Mouse (Mus musculus): ENCODE measurements around the gene Gm14569. TPM values are rescaled to one million over a fixed set of nuclear protein-coding genes. Genes with fewer than 3 reads are reported as not detected.
A peak's percentile ranks its signal among the peaks of the same experiment; 100 is the strongest.

Gene Gm14569
- total RNA-seq (2014; fragmentation: Nextera tagmentation) (not detected in 2 replicates), total RNA-seq (2017) (not detected in 2 replicates)

- ATAC-seq (replicated peaks; ENCODE audit: poor library complexity, severe bottlenecking), result no peak
These were observed at the start of gene Gm14569 for GRCm38 (mm10) chrX:36491730-36492129. TSS of gene Gm14569 (minus strand) at chrX:36491830.

GRCm38 (mm10) chrX:36534514-36534913 lies 42.9 kb upstream of the Gm14569 start:
- ATAC-seq (replicated peaks; ENCODE audit: poor library complexity, severe bottlenecking), result peak; percentile 81

- ATAC-seq (replicated peaks; ENCODE audit: poor library complexity, severe bottlenecking), result no peak
These were observed 42.1 kb upstream of the Gm14569 start for GRCm38 (mm10) chrX:36533744-36534143.

GRCm38 (mm10) chrX:36530251-36530650 lies 38.6 kb upstream of the Gm14569 start:
- no peak for ATAC-seq (replicated peaks; ENCODE audit: poor library complexity, severe bottlenecking)

- no peak for ATAC-seq (replicated peaks; ENCODE audit: poor library complexity, severe bottlenecking)
These were observed 32.1 kb upstream of the Gm14569 start for GRCm38 (mm10) chrX:36523729-36524128.

- ATAC-seq (replicated peaks; ENCODE audit: poor library complexity, severe bottlenecking), result no peak
These were observed 22.1 kb upstream of the Gm14569 start for GRCm38 (mm10) chrX:36513726-36514125.

- ATAC-seq (replicated peaks; ENCODE audit: poor library complexity, severe bottlenecking), result no peak
These were observed 21.6 kb upstream of the Gm14569 start for GRCm38 (mm10) chrX:36513231-36513630.

GRCm38 (mm10) chrX:36506863-36507262 lies 15.2 kb upstream of the Gm14569 start:
- no peak for ATAC-seq (replicated peaks; ENCODE audit: poor library complexity, severe bottlenecking)

GRCm38 (mm10) chrX:36489506-36489905 lies 2.1 kb downstream of the Gm14569 start:
- no peak; the same call in 1 of the 2 replicates for ATAC-seq (replicated peaks; ENCODE audit: poor library complexity, severe bottlenecking)

GRCm38 (mm10) chrX:36487996-36488395 lies 3.6 kb downstream of the Gm14569 start:
- ATAC-seq (replicated peaks; ENCODE audit: poor library complexity, severe bottlenecking), result peak; percentile 40; the same call in 1 of the 2 replicates

- no peak; the same call in 1 of the 2 replicates for ATAC-seq (replicated peaks; ENCODE audit: poor library complexity, severe bottlenecking)
These were observed 16.8 kb downstream of the Gm14569 start for GRCm38 (mm10) chrX:36474873-36475272.

GRCm38 (mm10) chrX:36474103-36474751 lies 17.4 kb downstream of the Gm14569 start:
- ATAC-seq (replicated peaks; ENCODE audit: poor library complexity, severe bottlenecking), result no peak; the same call in 1 of the 2 replicates

GRCm38 (mm10) chrX:36456031-36456430 lies 35.6 kb downstream of the Gm14569 start:
- ATAC-seq (replicated peaks; ENCODE audit: poor library complexity, severe bottlenecking), result no peak

- ATAC-seq (replicated peaks; ENCODE audit: poor library complexity, severe bottlenecking), result no peak
These were observed 53.7 kb downstream of the Gm14569 start for GRCm38 (mm10) chrX:36437932-36438331.

- ATAC-seq (replicated peaks; ENCODE audit: poor library complexity, severe bottlenecking), result no peak
These were observed 56.6 kb downstream of the Gm14569 start for GRCm38 (mm10) chrX:36434993-36435392.

- no peak for ATAC-seq (replicated peaks; ENCODE audit: poor library complexity, severe bottlenecking)
These were observed 72.5 kb downstream of the Gm14569 start for GRCm38 (mm10) chrX:36419153-36419552.

- ATAC-seq (replicated peaks; ENCODE audit: poor library complexity, severe bottlenecking), result peak; percentile 55; the same call in 1 of the 2 replicates
These were observed 89.3 kb downstream of the Gm14569 start for GRCm38 (mm10) chrX:36402316-36402715.

- ATAC-seq (replicated peaks; ENCODE audit: poor library complexity, severe bottlenecking), result no peak
These were observed 90.7 kb downstream of the Gm14569 start, which contains the start of gene Gm6268 for GRCm38 (mm10) chrX:36400980-36401379. TSS of gene Gm6268 (plus strand) at chrX:36401280.

- peak; percentile 52; the same call in 1 of the 2 replicates for ATAC-seq (replicated peaks; ENCODE audit: poor library complexity, severe bottlenecking)
These were observed 98.4 kb downstream of the Gm14569 start for GRCm38 (mm10) chrX:36393279-36393678.

GRCm38 (mm10) chrX:36392672-36393071 lies 99.0 kb downstream of the Gm14569 start:
- ATAC-seq (replicated peaks; ENCODE audit: poor library complexity, severe bottlenecking), result no peak

- ATAC-seq (replicated peaks; ENCODE audit: poor library complexity, severe bottlenecking), result peak; percentile 62
These were observed 101.1 kb downstream of the Gm14569 start for GRCm38 (mm10) chrX:36390503-36390902.

- ATAC-seq (replicated peaks; ENCODE audit: poor library complexity, severe bottlenecking), result no peak
These were observed 101.7 kb downstream of the Gm14569 start for GRCm38 (mm10) chrX:36389971-36390370.

Data from granulocyte monocyte progenitor cell, adult 5-6 weeks (primary cell).